Mouse (Mus musculus) neural tube, embryonic 11.5 days (tissue): ENCODE measurements around the gene Gsto1. TPM values are rescaled to one million over a fixed set of nuclear protein-coding genes. Genes with fewer than 3 reads are reported as not detected.

Experiments used
- ATAC-seq: fragments of 200-750 bp; cut with Nextera tagmentation; 2 replicates; pipeline ENCODE4 v1.8.0; 2017; ENCODE audit warnings: moderate number of reproducible peaks, mild to moderate bottlenecking, moderate TSS enrichment, moderate library complexity; ENCODE audit not compliant: insufficient read depth, low FRiP score, low TSS enrichment
- DNase-seq: peaks from one replicate; pipeline ENCODE4 v3.0.0-alpha.2; 2015; ENCODE audit warnings: low spot score
- H3K27ac ChIP-seq: fragments of 300-500 bp; sonication (generic); 2 replicates; pipeline ENCODE4 v1.5.1; 2014; ENCODE audit warnings: low read depth, mild to moderate bottlenecking, low read length
- H3K27me3 ChIP-seq: fragments of 300-500 bp; sonication (generic); 2 replicates; pipeline ENCODE4 v1.6.1; 2014; ENCODE audit warnings: mild to moderate bottlenecking, low read length, mixed read lengths; ENCODE audit not compliant: control insufficient read depth, insufficient read depth
- H3K36me3 ChIP-seq: fragments of 300-500 bp; sonication (generic); 2 replicates; pipeline ENCODE4 v1.6.1; 2014; ENCODE audit warnings: mild to moderate bottlenecking, low read length, moderate library complexity, mixed read lengths; ENCODE audit not compliant: control insufficient read depth, insufficient read depth
- H3K4me1 ChIP-seq: fragments of 300-500 bp; sonication (generic); 2 replicates; pipeline ENCODE4 v1.6.1; 2014; ENCODE audit warnings: low read length, mixed read lengths; ENCODE audit not compliant: control insufficient read depth, insufficient read depth
- H3K4me2 ChIP-seq: fragments of 300-500 bp; sonication (generic); 2 replicates; pipeline ENCODE4 v1.6.1; 2014; ENCODE audit warnings: low read depth, mild to moderate bottlenecking, moderate library complexity
- H3K4me3 ChIP-seq: fragments of 300-500 bp; sonication (generic); 2 replicates; pipeline ENCODE4 v1.5.1; 2014; ENCODE audit warnings: low read depth, low read length
- H3K9ac ChIP-seq: fragments of 300-500 bp; sonication (generic); 2 replicates; pipeline ENCODE4 v1.6.1; 2014; ENCODE audit warnings: mild to moderate bottlenecking, low read length
- H3K9me3 ChIP-seq: fragments of 300-500 bp; sonication (generic); 2 replicates; pipeline ENCODE4 v1.6.1; 2016; ENCODE audit warnings: low read length; ENCODE audit not compliant: control insufficient read depth
- WGBS: fragments of 180-500 bp; shearing (Covaris S2); extraction: QIAGEN DNeasy Blood & Tissue Kit; methylation state at CpG from one replicate; pipeline ENCODE4 v1.1.7; 2014; 5-methylcytosine and 5-hydroxymethylcytosine counted together
- polyA plus RNA-seq: library from polyadenylated mRNA; unstranded; fragments of >200 nt; fragmentation: Nextera tagmentation; extraction: Ambion mirVana; gene quantifications from 2 replicates; pipeline ENCODE4 v1.2.1, GENCODE M21; 2014

Gene Gsto1
- polyA plus RNA-seq, 1 experiment from 2014 or later = 130 TPM

GRCm38 (mm10) chr19:47864721-47865120 is 10.0 kb downstream of the Gsto1 start:
- 83% methylated on average over 7 of the region's 7 CpGs for WGBS

GRCm38 (mm10) chr19:47865353-47865947 is 10.7 kb downstream of the Gsto1 start, which contains the start of gene Gsto2:
Gsto2 (plus strand) TSS chr19:47865534.
- Histone ChIP-seq H3K27ac (peak within 1 kb of the TSS; percentile 77; the same call in 1 of the 2 replicates), H3K4me2 (peak within 1 kb of the TSS; percentile 72), H3K27me3 (no peaks in the 10 kb centered on the region), H3K4me3 (peak within 1 kb of the TSS; percentile 60), H3K9me3 (no peaks in the 10 kb centered on the region), H3K4me1 (no peaks in the 10 kb centered on the region), H3K36me3 (no peaks in the 10 kb centered on the region), H3K9ac (peak within 1 kb of the TSS; percentile 83)
- DNase-seq (peak; percentile 96), ATAC-seq (peak; percentile 100)
- WGBS = under 1% methylated on average over 49 of the region's 49 CpGs

More at GRCm38 (mm10) chr19:47864721-47865120, 10.0 kb downstream of the Gsto1 start:
- no peak overlapping the region for H3K27ac ChIP-seq
- no peaks in the 10 kb centered on the region for H3K27me3 ChIP-seq
- no peaks in the 10 kb centered on the region for H3K9me3 ChIP-seq
- peak overlapping the region; percentile 72 for H3K4me2 ChIP-seq
- no peak overlapping the region for H3K9ac ChIP-seq
- no peaks in the 10 kb centered on the region for H3K4me1 ChIP-seq
- peak overlapping the region; percentile 60 for H3K4me3 ChIP-seq
- ATAC-seq = no peak
- DNase-seq = peak; percentile 6
- H3K36me3 ChIP-seq = no peaks in the 10 kb centered on the region

GRCm38 (mm10) chr19:47867628-47868175 is 12.9 kb downstream of the Gsto1 start:
- H3K9me3 ChIP-seq = no peaks in the 10 kb centered on the region
- DNase-seq = no peak
- WGBS = 69% methylated on average over 4 of the region's 4 CpGs
- H3K4me1 ChIP-seq = no peaks in the 10 kb centered on the region
- no peak overlapping the region for H3K27ac ChIP-seq
- H3K4me2 ChIP-seq = no peak overlapping the region
- no peaks in the 10 kb centered on the region for H3K27me3 ChIP-seq
- ATAC-seq = no peak
- no peak overlapping the region for H3K9ac ChIP-seq
- H3K4me3 ChIP-seq = no peak overlapping the region
- no peaks in the 10 kb centered on the region for H3K36me3 ChIP-seq

- H3K27ac ChIP-seq = no peak overlapping the region
- H3K36me3 ChIP-seq = no peaks in the 10 kb centered on the region
- no peak overlapping the region for H3K4me3 ChIP-seq
- H3K9me3 ChIP-seq = no peaks in the 10 kb centered on the region
- ATAC-seq = no peak
- no peak for DNase-seq
- no peak overlapping the region for H3K9ac ChIP-seq
- no peak overlapping the region for H3K4me2 ChIP-seq
- H3K4me1 ChIP-seq = no peaks in the 10 kb centered on the region
- no peaks in the 10 kb centered on the region for H3K27me3 ChIP-seq
- 66% methylated on average over 4 of the region's 4 CpGs for WGBS
Observed at GRCm38 (mm10) chr19:47868951-47869350, 14.2 kb downstream of the Gsto1 start.

GRCm38 (mm10) chr19:47869516-47869915 is 14.7 kb downstream of the Gsto1 start:
- ATAC-seq = no peak
- 65% methylated on average over 3 of the region's 3 CpGs for WGBS

GRCm38 (mm10) chr19:47870102-47870666 is 15.4 kb downstream of the Gsto1 start:
- WGBS = 76% methylated on average over 7 of the region's 7 CpGs
- no peak overlapping the region for H3K4me3 ChIP-seq
- ATAC-seq (no peak), DNase-seq (no peak)
- no peak overlapping the region for H3K4me2 ChIP-seq
- H3K4me1 ChIP-seq = no peaks in the 10 kb centered on the region
- no peak overlapping the region for H3K9ac ChIP-seq
- H3K27ac ChIP-seq = no peak overlapping the region
- H3K36me3 ChIP-seq = no peaks in the 10 kb centered on the region
- H3K27me3 ChIP-seq = no peaks in the 10 kb centered on the region
- H3K9me3 ChIP-seq = no peaks in the 10 kb centered on the region

More at GRCm38 (mm10) chr19:47869516-47869915, 14.7 kb downstream of the Gsto1 start:
- Histone ChIP-seq H3K9me3 (no peaks in the 10 kb centered on the region), H3K4me2 (no peak overlapping the region), H3K9ac (no peak overlapping the region), H3K27ac (no peak overlapping the region), H3K4me3 (no peak overlapping the region), H3K27me3 (no peaks in the 10 kb centered on the region), H3K36me3 (no peaks in the 10 kb centered on the region), H3K4me1 (no peaks in the 10 kb centered on the region)
- DNase-seq = no peak

- H3K36me3 ChIP-seq = no peaks in the 10 kb centered on the region
- H3K4me3 ChIP-seq = no peak overlapping the region
- ATAC-seq (no peak), DNase-seq (peak; percentile 44)
- no peak overlapping the region for H3K4me2 ChIP-seq
- no peaks in the 10 kb centered on the region for H3K27me3 ChIP-seq
- no peak overlapping the region for H3K9ac ChIP-seq
- H3K4me1 ChIP-seq = no peaks in the 10 kb centered on the region
- WGBS = 35% methylated on average over 10 of the region's 10 CpGs
- H3K9me3 ChIP-seq = no peaks in the 10 kb centered on the region
- H3K27ac ChIP-seq = no peak overlapping the region
Observed at GRCm38 (mm10) chr19:47871515-47871914, 16.7 kb downstream of the Gsto1 start.

GRCm38 (mm10) chr19:47876252-47876651 is 21.5 kb downstream of the Gsto1 start:
- ATAC-seq = no peak
- H3K9ac ChIP-seq = no peak overlapping the region
- no peaks in the 10 kb centered on the region for H3K9me3 ChIP-seq
- H3K27me3 ChIP-seq = no peaks in the 10 kb centered on the region
- H3K27ac ChIP-seq = no peak overlapping the region
- DNase-seq = no peak
- no peak overlapping the region for H3K4me3 ChIP-seq
- WGBS = 83% methylated on average over 15 of the region's 15 CpGs
- no peaks in the 10 kb centered on the region; the same call in 1 of the 2 replicates for H3K4me1 ChIP-seq
- H3K36me3 ChIP-seq = no peaks in the 10 kb centered on the region
- H3K4me2 ChIP-seq = no peak overlapping the region

GRCm38 (mm10) chr19:47881538-47881937 is 26.8 kb downstream of the Gsto1 start:
- no peak for DNase-seq
- no peak overlapping the region for H3K9ac ChIP-seq
- no peaks in the 10 kb centered on the region for H3K9me3 ChIP-seq
- H3K27ac ChIP-seq = no peak overlapping the region
- H3K27me3 ChIP-seq = no peaks in the 10 kb centered on the region
- no peak for ATAC-seq
- no peaks in the 10 kb centered on the region for H3K36me3 ChIP-seq
- H3K4me2 ChIP-seq = no peak overlapping the region
- 83% methylated on average over 7 of the region's 7 CpGs for WGBS
- H3K4me1 ChIP-seq = no peaks in the 10 kb centered on the region; the same call in 1 of the 2 replicates
- no peak overlapping the region for H3K4me3 ChIP-seq
